Mouse (Mus musculus) layer of hippocampus, adult 2 months (tissue): ENCODE data around the gene Tm9sf3. TPM values are rescaled to one million over a fixed set of nuclear protein-coding genes. Genes with fewer than 3 reads are reported as not detected.
"Not testable (repeated sequence)": the region's sequence is repeated elsewhere in the genome, so short reads cannot be mapped to it uniquely, and the experiment has no call there.

Experiments used
- DNase-seq, 2 experiments: peaks; one replicate each; pipeline ENCODE4 v3.0.0; 2022; ENCODE audit warnings: low spot score in 2 of 2
- H3K27ac ChIP-seq: fragments of 200-600 bp; 2 replicates; pipeline ENCODE4 v1.8.1; 2022
- H3K4me3 ChIP-seq: fragments of 200-600 bp; 2 replicates; pipeline ENCODE4 v1.8.1; 2022; ENCODE audit warnings: mild to moderate bottlenecking
- CTCF ChIP-seq: fragments of 200-600 bp; conservative IDR thresholded peaks from 2 replicates; pipeline ENCODE4 v1.8.1; 2022; ENCODE audit warnings: antibody characterized with exemption, mild to moderate bottlenecking, moderate library complexity
- long read RNA-seq, 2 experiments: library from polyadenylated mRNA; stranded (forward); transcript quantifications; one replicate each; pipeline ENCODE4 v2.0.0; 2021; ENCODE audit warnings: borderline mapping rate in 2 of 2
- total RNA-seq, 2 experiments: library from RNA; stranded (reverse); gene quantifications; 2 replicates each; pipeline ENCODE4 v1.2.3; 2021

Tm9sf3 gene
- total RNA-seq, result 100 to 1,000 TPM; 114 to 118 TPM
- long read RNA-seq, experiment 1, transcript Tm9sf3-202 (15 exons, 3,170 nt), result major isoform, 139 of 157 reads
- long read RNA-seq, experiment 1, partial matches to known transcripts, result 4 of 157 reads
- long read RNA-seq, experiment 1, other reads (novel, unspliced or antisense), result 14 of 157 reads
- long read RNA-seq, experiment 2, transcript Tm9sf3-202 (15 exons, 3,170 nt), result major isoform, 206 of 238 reads
- long read RNA-seq, experiment 2, partial matches to known transcripts, result 11 of 238 reads
- long read RNA-seq, experiment 2, other reads (novel, unspliced or antisense), result 21 of 238 reads

GRCm38 (mm10) chr19:41263630-41264295, at the start of gene Tm9sf3:
TSS of gene Tm9sf3 (minus strand) at chr19:41263997.
- peak; percentile 85 to 92 for DNase-seq
- TF ChIP-seq CTCF, result no peak
- H3K4me3 ChIP-seq, result peak within 1 kb of the TSS; percentile 94
- H3K27ac ChIP-seq, result peak within 1 kb of the TSS; percentile 99

DNA sequence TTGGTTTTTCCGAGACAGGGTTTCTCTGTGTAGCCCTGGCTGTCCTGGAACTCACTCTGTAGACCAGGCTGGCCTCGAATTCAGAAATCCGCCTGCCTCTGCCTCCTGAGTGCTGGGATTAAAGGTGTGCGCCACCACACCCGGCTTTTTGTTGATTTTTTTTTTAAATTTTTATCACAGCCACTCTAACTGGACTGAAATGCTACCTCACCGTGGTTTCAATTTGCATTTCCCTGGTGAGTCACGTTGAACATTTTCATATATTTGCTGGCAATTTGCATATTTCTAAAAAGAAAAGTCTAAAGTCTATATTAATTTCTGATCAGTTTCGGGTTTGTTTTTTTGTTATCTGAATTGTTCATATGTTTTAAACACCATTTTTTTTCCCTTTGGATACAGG, 48.8 kb upstream of the Tm9sf3 start:
- H3K4me3 ChIP-seq, DNase-seq, H3K27ac ChIP-seq: not testable (repeated sequence)

GRCm38 (mm10) chr19:41312027-41312426, 48.2 kb upstream of the Tm9sf3 start:
- H3K27ac ChIP-seq, result no peak overlapping the region
- no peak for DNase-seq
- H3K4me3 ChIP-seq, result no peak overlapping the region
- no peak for TF ChIP-seq CTCF

DNA sequence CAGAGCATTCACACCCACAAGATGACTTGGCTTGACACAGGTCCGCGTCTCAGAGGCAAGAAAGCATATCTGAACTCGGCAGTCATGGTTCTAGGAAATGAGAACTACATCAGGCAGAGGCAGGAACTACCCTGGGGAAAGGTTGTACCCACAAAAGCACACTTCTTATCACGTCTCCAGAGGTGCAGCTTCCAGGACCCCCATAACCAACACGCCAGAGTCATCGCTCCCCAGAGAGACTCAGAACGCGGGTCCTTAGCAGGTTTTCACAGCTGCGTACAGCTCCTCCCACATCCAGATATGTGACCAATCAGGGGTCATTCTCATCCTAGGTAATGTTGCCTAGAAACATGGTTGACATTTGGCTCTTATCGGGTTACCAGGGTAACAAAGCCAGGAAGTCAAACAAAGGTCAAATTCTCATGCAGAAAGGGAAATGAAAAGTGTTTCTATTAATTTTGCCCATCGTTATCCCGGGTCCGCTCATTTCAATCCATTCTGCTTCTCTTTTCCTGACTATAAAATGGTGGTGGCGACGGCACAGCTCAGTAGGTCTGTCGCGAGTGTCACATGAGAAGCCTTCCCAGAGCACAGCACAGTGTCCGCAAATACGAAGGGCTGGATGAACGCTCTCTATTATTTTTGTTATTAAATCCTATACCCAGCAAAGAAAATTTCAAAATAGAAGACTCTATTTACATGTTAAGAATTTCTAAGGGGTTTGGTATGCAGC, 47.3 kb upstream of the Tm9sf3 start:
- TF ChIP-seq CTCF, result no peak
- peak; percentile 11 to 14 for DNase-seq
- peak overlapping the region; percentile 32; the same call in 1 of the 2 replicates for H3K27ac ChIP-seq
- peak overlapping the region; percentile 45 for H3K4me3 ChIP-seq

DNA sequence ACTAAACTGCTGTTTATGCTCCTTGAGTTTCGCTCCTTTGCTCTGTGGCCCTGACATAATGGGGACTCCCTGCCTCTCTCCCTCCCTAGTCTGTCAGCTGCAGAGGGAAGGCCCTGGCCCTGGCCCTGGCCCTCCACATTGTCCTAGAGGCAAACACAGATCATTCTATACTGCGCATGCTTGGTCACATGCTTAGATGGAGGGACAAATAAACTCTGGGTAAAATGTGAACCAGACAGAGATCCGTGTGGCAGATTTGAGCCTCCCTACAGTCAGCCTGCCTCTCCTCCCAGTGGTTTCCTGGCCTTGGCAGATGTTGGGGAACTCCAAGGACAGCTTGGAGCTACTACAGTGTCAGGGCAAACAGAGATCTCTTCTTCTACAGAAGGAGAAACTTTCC, 40.1 kb upstream of the Tm9sf3 start:
- no peak for TF ChIP-seq CTCF
- DNase-seq, result no peak
- Histone ChIP-seq H3K4me3 (no peak overlapping the region), H3K27ac (no peak overlapping the region)

DNA sequence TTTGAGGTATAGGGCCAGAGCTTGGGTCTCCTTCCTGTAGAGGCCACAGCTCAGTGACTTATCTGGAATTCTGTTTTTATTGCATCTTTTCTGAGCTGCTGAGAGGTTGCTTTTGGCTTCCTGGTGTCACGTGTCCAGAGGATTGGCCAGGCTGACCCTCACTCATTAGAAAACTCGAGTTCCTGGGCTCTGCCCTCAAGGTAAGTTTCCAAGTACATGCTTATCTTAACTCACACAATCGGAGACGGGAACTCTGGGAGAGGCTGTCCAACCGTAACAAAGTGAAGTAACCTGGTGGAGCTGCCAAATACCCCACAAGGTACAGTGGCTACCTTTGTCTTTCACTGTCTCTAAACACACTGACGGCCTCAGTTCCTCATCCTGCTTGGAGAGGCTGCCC, 39.6 kb upstream of the Tm9sf3 start:
- no peak for DNase-seq
- no peak overlapping the region for H3K27ac ChIP-seq
- no peak for TF ChIP-seq CTCF

DNA sequence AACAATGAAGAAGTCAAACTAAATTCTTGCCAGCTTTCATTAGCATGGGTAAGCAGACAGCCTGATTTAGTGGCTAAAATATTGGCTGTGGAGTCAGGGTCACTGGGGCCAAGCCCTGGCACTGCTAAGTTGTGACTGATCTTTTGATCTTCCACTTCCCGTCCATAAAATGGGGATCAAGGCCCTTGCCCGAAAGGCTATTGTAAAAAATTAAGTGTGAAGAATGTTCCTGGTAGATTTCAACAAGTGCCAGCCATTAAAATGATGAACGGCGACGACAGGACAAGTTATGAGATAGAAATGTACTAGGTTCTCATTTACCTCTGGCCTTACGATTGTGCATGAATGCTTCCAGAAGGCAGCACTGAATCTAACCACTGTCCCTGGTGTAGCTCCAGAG, 38.1 kb upstream of the Tm9sf3 start:
- no peak for DNase-seq
- Histone ChIP-seq H3K27ac (no peak overlapping the region), H3K4me3 (no peak overlapping the region)
- no peak for TF ChIP-seq CTCF

More for the DNA sequence above, 39.6 kb upstream of the Tm9sf3 start:
- no peak overlapping the region for H3K4me3 ChIP-seq

DNA sequence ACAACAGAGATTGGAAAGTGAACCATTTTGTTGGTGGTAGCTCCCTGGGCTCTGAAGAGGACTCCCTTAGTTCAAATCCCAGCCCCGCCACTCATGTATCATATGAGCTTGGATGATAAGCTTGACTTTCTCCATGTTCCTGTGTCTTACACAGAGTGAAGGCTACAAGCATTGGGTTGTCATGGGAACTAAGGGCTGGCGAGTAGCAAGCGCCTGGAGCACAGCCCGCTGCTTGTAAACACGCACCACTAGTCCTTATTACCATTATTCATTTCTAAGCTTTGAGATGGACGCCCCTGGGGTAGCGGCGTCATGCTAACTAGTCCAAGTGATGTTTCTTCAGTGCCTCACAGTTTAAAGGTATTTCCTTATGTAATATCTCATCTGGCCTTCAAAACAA, 35.6 kb upstream of the Tm9sf3 start:
- no peak for TF ChIP-seq CTCF
- no peak overlapping the region for H3K4me3 ChIP-seq
- no peak for DNase-seq
- H3K27ac ChIP-seq, result no peak overlapping the region

- Histone ChIP-seq H3K4me3 (no peak overlapping the region), H3K27ac (no peak overlapping the region)
- no peak for DNase-seq
- TF ChIP-seq CTCF, result peak; percentile 73
Observed at GRCm38 (mm10) chr19:41290952-41291619, 27.3 kb upstream of the Tm9sf3 start.

GRCm38 (mm10) chr19:41288568-41288967, 24.8 kb upstream of the Tm9sf3 start:
- H3K4me3 ChIP-seq, result no peak overlapping the region
- DNase-seq, result no peak
- no peak overlapping the region for H3K27ac ChIP-seq
- no peak for TF ChIP-seq CTCF

GRCm38 (mm10) chr19:41287224-41287623, 23.4 kb upstream of the Tm9sf3 start:
- Histone ChIP-seq H3K4me3 (no peak overlapping the region), H3K27ac (no peak overlapping the region)
- DNase-seq, result no peak
- TF ChIP-seq CTCF, result no peak

- no peak overlapping the region for H3K4me3 ChIP-seq
- no peak for TF ChIP-seq CTCF
- H3K27ac ChIP-seq, result no peak overlapping the region
- no peak for DNase-seq
Observed at GRCm38 (mm10) chr19:41284515-41284914, 20.7 kb upstream of the Tm9sf3 start.

- Histone ChIP-seq H3K4me3 (no peak overlapping the region), H3K27ac (no peak overlapping the region)
- DNase-seq, result no peak
- no peak for TF ChIP-seq CTCF
Observed at GRCm38 (mm10) chr19:41282718-41283117, 18.9 kb upstream of the Tm9sf3 start.
